Mouse (Mus musculus) thymus, adult 2 months (tissue): ENCODE data around the gene Comp.
A peak's percentile ranks its signal among the peaks of the same experiment; 100 is the strongest.

ENCODE experiments used
- CTCF ChIP-seq: fragments of 200-500 bp; IDR thresholded peaks from 2 replicates; pipeline ENCODE4 v1.5.1; 2012; ENCODE audit warnings: mild to moderate bottlenecking, control low read depth, low read length, moderate library complexity, borderline replicate concordance; ENCODE audit not compliant: control insufficient read depth, poor library complexity, insufficient read depth; ENCODE audit errors: extremely low read depth
- POLR2A ChIP-seq: fragments of 200-500 bp; IDR thresholded peaks from 2 replicates; pipeline ENCODE4 v1.6.1; 2012; ENCODE audit warnings: mild to moderate bottlenecking, low read length, control low read depth, moderate library complexity; ENCODE audit not compliant: control insufficient read depth, poor library complexity, insufficient read depth; ENCODE audit errors: extremely low read depth

- TF ChIP-seq CTCF (0 out of 2 replicates have a peak, but pooled peaks have one; percentile 12), POLR2A (no peak)
These were observed 12.6 kb upstream of the Comp start for GRCm38 (mm10) chr8:70360769-70361168.
